Mouse (Mus musculus) liver, embryonic 11.5 days (tissue): ENCODE data around the gene Thumpd3. TPM values are rescaled to one million over a fixed set of nuclear protein-coding genes. Genes with fewer than 3 reads are reported as not detected.

Experiments
- ATAC-seq: fragments of 200-750 bp; cut with Nextera tagmentation; replicated peaks from 2 replicates; pipeline ENCODE4 v1.8.0; 2017; ENCODE audit warnings: moderate number of reproducible peaks, mild to moderate bottlenecking, moderate TSS enrichment, moderate library complexity; ENCODE audit not compliant: low FRiP score
- DNase-seq: peaks from one replicate; pipeline ENCODE4 v3.0.0-alpha.2; 2017; ENCODE audit warnings: low spot score
- H3K27ac ChIP-seq: fragments of 300-500 bp; sonication (generic); 2 replicates; pipeline ENCODE4 v1.5.1; 2014; ENCODE audit warnings: mild to moderate bottlenecking, low read depth, low read length, control low read depth
- H3K27me3 ChIP-seq: fragments of 300-500 bp; sonication (generic); replicated peaks from 2 replicates; pipeline ENCODE4 v1.6.1; 2014; ENCODE audit warnings: low read length, mixed read lengths; ENCODE audit not compliant: control insufficient read depth, insufficient read depth
- H3K36me3 ChIP-seq: fragments of 300-500 bp; sonication (generic); 2 replicates; pipeline ENCODE4 v1.6.1; 2014; ENCODE audit warnings: mild to moderate bottlenecking, low read length, moderate library complexity, mixed read lengths; ENCODE audit not compliant: control insufficient read depth, insufficient read depth
- H3K4me1 ChIP-seq: fragments of 300-500 bp; sonication (generic); replicated peaks from 2 replicates; pipeline ENCODE4 v1.6.1; 2014; ENCODE audit warnings: low read length, mixed read lengths; ENCODE audit not compliant: control insufficient read depth, insufficient read depth
- H3K4me2 ChIP-seq: fragments of 300-500 bp; sonication (generic); 2 replicates; pipeline ENCODE4 v1.6.1; 2014; ENCODE audit warnings: mild to moderate bottlenecking, control low read depth, moderate library complexity
- H3K4me3 ChIP-seq: fragments of 300-500 bp; sonication (generic); 2 replicates; pipeline ENCODE4 v1.5.1; 2014; ENCODE audit warnings: low read depth, low read length, control low read depth
- H3K9ac ChIP-seq: fragments of 300-500 bp; sonication (generic); 2 replicates; pipeline ENCODE4 v1.6.1; 2014; ENCODE audit warnings: low read depth, low read length, control low read depth
- H3K9me3 ChIP-seq: fragments of 300-500 bp; sonication (generic); 2 replicates; pipeline ENCODE4 v1.6.1; 2016; ENCODE audit warnings: low read length, inconsistent platforms, mixed read lengths; ENCODE audit not compliant: control insufficient read depth
- WGBS: fragments of 180-500 bp; shearing (Covaris S2); extraction: QIAGEN DNeasy Blood & Tissue Kit; methylation state at CpG from one replicate; pipeline ENCODE4 v1.1.7; 2014; 5-methylcytosine and 5-hydroxymethylcytosine counted together
- polyA plus RNA-seq: library from polyadenylated mRNA; unstranded; fragments of >200 nt; fragmentation: Nextera tagmentation; extraction: Ambion mirVana; gene quantifications from 2 replicates; pipeline ENCODE4 v1.2.1, GENCODE M21; 2014

Thumpd3 gene
- polyA plus RNA-seq, 1 experiment from 2014 or later, result 70.5 TPM

- Histone ChIP-seq H3K9me3 (no peaks in the 10 kb centered on the region), H3K4me2 (peak overlapping the region; percentile 94), H3K27me3 (no peaks in the 10 kb centered on the region), H3K4me3 (peak overlapping the region; percentile 82), H3K9ac (peak overlapping the region; percentile 41), H3K4me1 (peaks cover 33% of the 10 kb centered on the region), H3K27ac (no peak overlapping the region), H3K36me3 (no peaks in the 10 kb centered on the region)
- peak; percentile 36 for DNase-seq
- 3% methylated on average over 3 of the region's 3 CpGs for WGBS
- ATAC-seq, result no peak
Measured at GRCm38 (mm10) chr6:113079492-113079891, 33.5 kb downstream of the Thumpd3 start.

- 24% methylated on average over 6 of the region's 6 CpGs for WGBS
- Histone ChIP-seq H3K9ac (no peak overlapping the region), H3K36me3 (no peaks in the 10 kb centered on the region; the same call in 1 of the 2 replicates), H3K4me2 (peak overlapping the region; percentile 56), H3K27me3 (no peaks in the 10 kb centered on the region), H3K27ac (no peak overlapping the region), H3K4me1 (peaks cover 28% of the 10 kb centered on the region), H3K4me3 (peak overlapping the region; percentile 26; the same call in 1 of the 2 replicates), H3K9me3 (no peaks in the 10 kb centered on the region)
- no peak for ATAC-seq
- no peak for DNase-seq
Measured at GRCm38 (mm10) chr6:113082229-113082628, 36.2 kb downstream of the Thumpd3 start.

GRCm38 (mm10) chr6:113084590-113084989 lies 38.6 kb downstream of the Thumpd3 start:
- Histone ChIP-seq H3K4me2 (no peak overlapping the region), H3K4me1 (peaks cover 28% of the 10 kb centered on the region), H3K9me3 (no peaks in the 10 kb centered on the region), H3K27me3 (no peaks in the 10 kb centered on the region), H3K9ac (no peak overlapping the region), H3K36me3 (no peaks in the 10 kb centered on the region; the same call in 1 of the 2 replicates), H3K4me3 (no peak overlapping the region), H3K27ac (no peak overlapping the region)
- WGBS, result 69% methylated on average over 4 of the region's 4 CpGs
- DNase-seq (no peak), ATAC-seq (no peak)

- ATAC-seq (no peak), DNase-seq (no peak)
- H3K36me3 ChIP-seq, result no peaks in the 10 kb centered on the region; the same call in 1 of the 2 replicates
- 86% methylated on average over 3 of the region's 3 CpGs for WGBS
- H3K9ac ChIP-seq, result no peak overlapping the region
- H3K4me1 ChIP-seq, result peaks cover 8% of the 10 kb centered on the region
- no peak overlapping the region for H3K4me2 ChIP-seq
- H3K27ac ChIP-seq, result no peak overlapping the region
- H3K9me3 ChIP-seq, result no peaks in the 10 kb centered on the region
- H3K27me3 ChIP-seq, result no peaks in the 10 kb centered on the region
- H3K4me3 ChIP-seq, result no peak overlapping the region
Measured at GRCm38 (mm10) chr6:113093206-113093605, 47.2 kb downstream of the Thumpd3 start.

GRCm38 (mm10) chr6:113095547-113095946 lies 49.5 kb downstream of the Thumpd3 start:
- no peak overlapping the region for H3K4me3 ChIP-seq
- DNase-seq (no peak), ATAC-seq (no peak)
- H3K4me2 ChIP-seq, result no peak overlapping the region
- no peaks in the 10 kb centered on the region for H3K27me3 ChIP-seq
- H3K9me3 ChIP-seq, result no peaks in the 10 kb centered on the region
- WGBS, result 57% methylated on average over 1 of the region's 1 CpGs
- H3K36me3 ChIP-seq, result no peaks in the 10 kb centered on the region; the same call in 1 of the 2 replicates
- no peak overlapping the region for H3K9ac ChIP-seq
- H3K27ac ChIP-seq, result no peak overlapping the region
- H3K4me1 ChIP-seq, result peaks cover 15% of the 10 kb centered on the region

- DNase-seq (no peak), ATAC-seq (no peak)
- Histone ChIP-seq H3K9ac (no peak overlapping the region), H3K4me2 (no peak overlapping the region), H3K4me1 (peaks cover 17% of the 10 kb centered on the region), H3K36me3 (no peaks in the 10 kb centered on the region), H3K27me3 (no peaks in the 10 kb centered on the region), H3K4me3 (no peak overlapping the region), H3K27ac (no peak overlapping the region), H3K9me3 (no peaks in the 10 kb centered on the region)
- WGBS, result 85% methylated on average over 5 of the region's 5 CpGs
Measured at GRCm38 (mm10) chr6:113097662-113098061, 51.6 kb downstream of the Thumpd3 start.

- Histone ChIP-seq H3K27me3 (no peaks in the 10 kb centered on the region), H3K36me3 (0 out of 2 replicates have a peak, but pooled peaks cover under 1% of the 10 kb centered on the region), H3K9me3 (no peaks in the 10 kb centered on the region), H3K9ac (no peak overlapping the region), H3K4me1 (peaks cover 17% of the 10 kb centered on the region), H3K27ac (peak overlapping the region; percentile 61), H3K4me2 (peak overlapping the region; percentile 42), H3K4me3 (no peak overlapping the region)
- ATAC-seq (0 out of 2 replicates have a peak, but pooled peaks have one; percentile 65), DNase-seq (no peak)
- 41% methylated on average over 5 of the region's 5 CpGs for whole genome bisulfite sequencing
Measured at GRCm38 (mm10) chr6:113099640-113100289, 53.7 kb downstream of the Thumpd3 start.

- H3K9me3 ChIP-seq, result no peaks in the 10 kb centered on the region
- no peaks in the 10 kb centered on the region for H3K27me3 ChIP-seq
- H3K4me1 ChIP-seq, result peaks cover 9% of the 10 kb centered on the region
- H3K4me3 ChIP-seq, result no peak overlapping the region
- H3K36me3 ChIP-seq, result peaks cover 8% of the 10 kb centered on the region; the same call in 1 of the 2 replicates
- WGBS, result 89% methylated on average over 4 of the region's 4 CpGs
- ATAC-seq, result no peak
- H3K4me2 ChIP-seq, result no peak overlapping the region
- H3K27ac ChIP-seq, result no peak overlapping the region
- DNase-seq, result no peak
- no peak overlapping the region for H3K9ac ChIP-seq
Measured at GRCm38 (mm10) chr6:113102541-113102940, 56.5 kb downstream of the Thumpd3 start.

GRCm38 (mm10) chr6:113103765-113104164 lies 57.7 kb downstream of the Thumpd3 start:
- H3K4me1 ChIP-seq, result peaks cover 9% of the 10 kb centered on the region; the same call in 1 of the 2 replicates
- no peak overlapping the region for H3K27ac ChIP-seq
- H3K36me3 ChIP-seq, result peaks cover 10% of the 10 kb centered on the region; the same call in 1 of the 2 replicates
- no peaks in the 10 kb centered on the region for H3K27me3 ChIP-seq
- ATAC-seq (peak; percentile 74; the same call in 1 of the 2 replicates), DNase-seq (no peak)
- H3K9ac ChIP-seq, result no peak overlapping the region
- no peak overlapping the region for H3K4me2 ChIP-seq
- H3K4me3 ChIP-seq, result no peak overlapping the region
- H3K9me3 ChIP-seq, result no peaks in the 10 kb centered on the region
